Mouse (Mus musculus): ENCODE measurements around the gene Camta1.

Gene Camta1

GRCm38 (mm10) chr4:151778511-151778910 is 83.2 kb downstream of the Camta1 start:
- DNase-seq: no peak

DNA sequence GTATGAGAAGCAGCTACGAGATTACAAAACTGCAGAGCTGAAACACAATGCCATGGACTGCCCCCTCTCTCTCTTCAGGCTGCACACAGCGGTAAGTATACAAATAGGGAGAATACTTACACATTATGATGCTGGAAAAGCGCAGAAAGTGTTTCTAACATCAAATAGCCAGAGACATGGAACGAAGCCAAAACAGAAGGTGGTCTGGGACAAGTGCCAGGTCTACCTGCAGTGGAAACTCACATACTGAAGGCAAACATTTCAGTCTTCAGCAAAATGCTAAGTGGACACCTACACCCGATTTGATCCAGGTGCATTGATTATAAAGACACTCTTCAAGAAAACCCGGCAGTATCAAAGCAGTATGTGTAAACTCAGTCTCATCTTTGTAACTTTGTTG is 84.2 kb downstream of the Camta1 start:
- peak in 1 of 2 experiments; percentile 21 for DNase-seq

DNA sequence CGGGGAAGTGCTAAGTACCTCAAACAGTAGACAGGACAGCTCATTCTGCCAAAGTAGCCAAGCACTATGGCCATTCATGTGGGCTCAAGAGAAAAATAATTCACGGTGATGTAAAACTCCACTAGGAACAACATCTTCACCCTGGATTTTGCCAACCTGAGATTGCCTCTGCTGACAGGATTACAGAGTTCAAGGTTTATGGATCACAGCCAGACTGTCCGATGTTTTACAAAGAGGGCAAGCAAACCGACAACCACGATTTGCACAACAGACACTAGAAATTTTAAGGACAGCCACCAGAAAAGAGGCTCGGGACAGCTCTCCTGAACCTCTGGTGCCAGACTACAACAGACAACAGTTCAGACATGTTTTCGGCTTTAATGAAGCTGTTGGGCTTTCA is 86.2 kb downstream of the Camta1 start:
- DNase-seq: no peak

DNA sequence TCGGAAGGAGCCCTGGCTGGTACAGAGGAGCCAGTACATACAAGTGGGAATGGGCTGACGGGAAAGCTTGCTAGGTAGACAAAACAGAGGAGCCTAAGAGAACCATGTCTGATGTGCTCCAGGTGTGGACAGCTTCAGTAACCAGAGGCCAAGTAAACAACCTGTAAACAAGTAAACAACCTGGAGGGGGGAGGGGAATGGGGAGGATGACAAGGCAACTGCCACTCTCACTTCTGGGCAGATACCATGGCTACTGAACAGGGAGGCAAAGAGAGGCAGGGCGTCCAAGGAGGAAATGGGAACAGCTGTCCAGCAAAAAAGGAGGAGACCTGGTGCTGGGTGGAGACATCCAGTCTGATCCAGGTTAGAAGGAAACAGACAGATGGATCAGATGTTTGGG is 88.0 kb downstream of the Camta1 start:
- no peak for DNase-seq

- DNase-seq: no peak
These were observed 88.7 kb downstream of the Camta1 start for GRCm38 (mm10) chr4:151773007-151773406.

- DNase-seq: no peak
These were observed 91.0 kb downstream of the Camta1 start for GRCm38 (mm10) chr4:151770697-151771096.

DNA sequence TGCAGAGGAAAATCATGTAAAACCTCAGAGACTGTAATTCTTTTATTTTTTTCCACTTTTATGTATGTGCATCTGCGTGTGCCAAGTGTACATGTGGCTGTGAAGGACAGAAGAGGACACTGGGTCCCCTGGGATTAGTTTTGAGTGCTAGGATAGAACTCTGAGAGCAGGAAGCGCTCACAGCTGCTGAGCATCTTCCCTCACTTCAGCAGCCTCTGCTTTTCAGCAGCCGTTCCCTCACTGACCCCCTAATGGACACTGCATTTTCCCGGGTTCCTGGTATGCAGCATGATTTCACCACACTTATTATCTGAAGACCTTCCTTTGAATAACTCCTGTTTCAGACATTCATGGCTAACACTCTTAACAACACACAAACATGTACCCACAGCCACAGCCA is 93.9 kb downstream of the Camta1 start:
- DNase-seq: no peak

GRCm38 (mm10) chr4:151767361-151767760 is 94.3 kb downstream of the Camta1 start:
- no peak for DNase-seq

- DNase-seq: no peak
These were observed 96.3 kb downstream of the Camta1 start for GRCm38 (mm10) chr4:151765376-151765775.

- DNase-seq: peak; percentile 86 to 87
These were observed 97.7 kb downstream of the Camta1 start for GRCm38 (mm10) chr4:151763928-151764327.

- peak; percentile 57 to 62 for DNase-seq
These were observed 102.6 kb downstream of the Camta1 start for GRCm38 (mm10) chr4:151759095-151759494.

GRCm38 (mm10) chr4:151758337-151758736 is 103.3 kb downstream of the Camta1 start:
- DNase-seq: peak; percentile 16 to 33

DNA sequence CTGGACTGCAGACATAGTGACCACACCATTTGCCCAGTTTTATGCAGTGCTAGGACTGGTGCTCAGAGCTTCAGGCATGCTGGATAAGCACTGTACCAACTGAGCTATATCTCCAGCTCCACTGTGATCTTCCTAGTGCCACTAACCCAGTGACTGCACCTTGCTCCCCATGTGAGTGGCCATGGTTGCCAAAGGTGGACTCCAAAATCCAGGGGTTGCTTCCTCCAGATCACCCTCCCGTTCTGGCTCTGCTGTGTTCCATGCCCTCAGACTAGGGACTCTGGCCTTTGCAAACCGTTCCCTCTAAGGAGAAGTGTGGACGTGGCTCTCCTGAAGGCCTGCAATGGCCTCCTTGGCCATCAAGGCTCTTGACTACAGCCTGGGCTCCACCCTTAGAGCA is 104.4 kb downstream of the Camta1 start:
- no peak for DNase-seq

- DNase-seq: peak; percentile 56 to 68
These were observed 105.3 kb downstream of the Camta1 start for GRCm38 (mm10) chr4:151756400-151756799.

- DNase-seq: peak in 1 of 2 experiments; percentile 22
These were observed 108.4 kb downstream of the Camta1 start for GRCm38 (mm10) chr4:151753231-151753630.

DNA sequence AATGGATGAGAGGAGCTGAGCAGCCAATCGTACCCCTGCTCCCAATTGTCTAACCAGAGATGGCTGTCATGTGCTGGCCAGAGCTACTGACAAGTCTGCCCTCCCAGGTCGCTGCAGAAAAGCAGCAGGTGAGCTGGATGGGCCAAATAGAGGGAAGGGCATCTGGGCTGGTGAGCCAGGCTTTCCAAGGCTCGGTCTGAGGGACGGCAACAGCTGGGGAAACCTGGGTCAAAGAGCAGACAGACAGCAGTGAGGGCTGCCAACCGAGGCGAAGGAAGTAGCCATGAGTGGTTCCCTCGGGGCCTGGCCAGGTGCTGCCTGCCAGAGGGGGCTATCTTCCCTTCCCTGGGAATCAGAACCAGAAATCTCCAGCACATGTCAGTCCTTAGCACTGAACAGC is 109.1 kb downstream of the Camta1 start:
- DNase-seq: no peak

GRCm38 (mm10) chr4:151751270-151751945 is 110.3 kb downstream of the Camta1 start:
- no peak for DNase-seq

DNA sequence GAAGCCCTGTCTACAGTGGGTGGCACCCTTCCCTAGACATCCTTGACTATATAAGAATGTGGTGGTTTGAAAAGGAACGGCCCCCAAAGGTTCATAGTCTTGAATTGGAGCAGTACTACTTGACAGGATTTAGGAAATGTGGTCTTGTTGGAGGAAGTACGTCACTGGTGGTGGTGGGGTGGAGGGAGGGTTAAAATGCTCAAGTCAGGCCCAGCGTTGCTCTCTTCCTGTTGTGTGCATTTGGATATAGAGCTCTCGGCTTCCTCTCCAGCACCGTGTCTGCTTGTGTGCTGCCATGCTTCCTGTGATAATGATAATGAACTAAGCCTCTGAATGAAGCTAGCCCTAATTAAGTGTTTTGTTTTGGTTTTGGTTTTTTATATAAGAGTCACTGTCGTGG is 114.0 kb downstream of the Camta1 start:
- no peak for DNase-seq

DNA sequence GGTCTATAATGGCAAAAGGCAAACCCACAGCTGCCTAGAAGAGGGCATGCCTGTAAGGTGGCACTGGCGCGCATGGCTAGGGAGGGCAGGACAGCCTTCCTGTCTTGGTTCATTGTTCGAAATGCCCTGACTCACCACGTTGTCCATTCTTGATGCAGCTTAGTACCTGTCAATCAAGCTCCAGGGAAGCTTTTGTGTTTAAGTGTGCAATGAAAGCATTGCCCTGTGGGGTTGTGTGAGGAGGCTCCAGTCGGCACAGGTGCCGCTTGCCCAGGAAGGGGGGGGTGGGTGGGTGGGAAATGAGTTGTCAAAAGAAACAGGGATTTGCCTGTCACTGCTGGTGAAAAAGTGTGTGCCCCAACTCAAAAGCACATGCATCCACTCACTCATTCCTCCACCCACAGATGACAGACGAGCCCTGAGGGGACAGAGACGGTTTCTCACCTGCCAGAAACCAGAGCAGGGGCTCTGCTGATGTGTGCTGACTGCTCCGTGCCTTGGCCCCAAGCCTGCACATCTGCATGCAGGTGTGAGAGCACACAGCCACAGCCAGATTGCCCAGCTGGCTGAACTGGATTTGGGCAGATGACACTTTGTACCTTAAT is 115.6 kb downstream of the Camta1 start:
- no peak for DNase-seq

- no peak for DNase-seq
These were observed 120.2 kb downstream of the Camta1 start for GRCm38 (mm10) chr4:151741249-151742137.

GRCm38 (mm10) chr4:151739348-151739956 is 122.2 kb downstream of the Camta1 start:
- no peak for DNase-seq

DNA sequence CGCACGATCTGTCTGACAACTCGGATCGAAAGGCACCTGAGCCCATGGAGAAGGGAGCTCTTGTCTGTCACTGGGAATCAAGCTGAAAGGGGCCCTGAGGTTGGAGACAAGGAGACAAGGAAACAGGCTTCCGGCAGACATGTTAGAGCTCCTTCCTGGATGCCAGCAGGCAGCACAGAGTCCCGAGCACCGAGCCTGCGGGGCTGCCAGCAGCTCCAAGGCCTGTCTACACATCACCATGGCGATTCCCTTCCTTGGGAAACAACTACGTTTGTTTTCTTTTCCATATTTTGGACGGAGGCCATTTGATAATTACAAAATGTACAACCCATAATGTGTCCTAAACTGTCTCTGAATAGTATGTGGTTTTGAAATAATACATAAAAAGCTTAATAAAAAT is 122.8 kb downstream of the Camta1 start:
- no peak for DNase-seq

- peak in 1 of 2 experiments; percentile 19 for DNase-seq
These were observed 123.4 kb downstream of the Camta1 start for GRCm38 (mm10) chr4:151738280-151738679.

All from kidney, postnatal 4 days (tissue).